Mouse (Mus musculus) adrenal gland (tissue): ENCODE measurements around the gene Scai.
"Not testable (repeated sequence)": the region's sequence is repeated elsewhere in the genome, so short reads cannot be mapped to it uniquely, and the experiment has no call there.

Experiments
- intact Hi-C: fragments of 180-260 bp; cut with DNase I; formaldehyde crosslinking; loops from one replicate; pipeline ENCODE4 v1.15.1; 2025

Gene Scai

DNA sequence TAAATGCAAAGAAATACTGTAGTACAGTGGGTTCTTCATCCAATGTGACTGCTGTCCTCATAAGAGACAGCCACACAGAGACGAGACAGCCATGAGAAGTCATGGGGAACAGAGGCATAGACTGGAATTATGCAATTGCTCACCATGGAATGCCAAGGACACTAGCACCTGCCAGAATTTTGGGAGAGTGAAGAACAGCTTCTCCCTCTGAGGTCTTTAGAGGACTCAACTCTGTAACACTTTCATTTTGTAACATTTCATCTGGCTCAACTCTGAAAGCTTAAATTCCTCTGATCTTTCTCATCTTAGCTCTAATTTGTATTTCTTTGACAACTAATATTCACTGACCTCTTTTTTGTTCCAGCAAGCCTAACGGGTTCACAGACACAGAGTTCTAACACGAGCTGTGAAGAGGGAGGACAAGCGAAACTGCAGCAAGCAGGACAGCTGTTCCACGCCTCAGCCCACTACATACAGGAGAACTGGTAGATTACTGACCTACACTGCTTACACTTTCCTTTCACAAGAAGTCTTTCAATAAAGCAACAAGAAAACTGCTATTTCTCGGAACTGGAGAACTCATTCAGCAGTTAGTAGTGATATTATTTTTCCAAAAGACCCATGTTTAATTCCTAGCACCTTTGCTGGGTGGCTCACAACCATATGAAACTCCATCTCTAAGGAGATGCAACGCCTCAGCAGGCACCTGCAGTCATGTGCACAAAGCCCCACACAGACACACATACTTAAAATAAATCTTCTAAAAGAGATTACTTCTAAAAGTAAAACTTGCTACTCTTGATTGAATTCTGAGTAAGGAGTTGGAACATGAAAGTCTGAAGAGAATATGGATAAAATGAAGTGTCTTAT lies 49.7 kb downstream of the Scai start:
- intact Hi-C loops = no loop called here

DNA sequence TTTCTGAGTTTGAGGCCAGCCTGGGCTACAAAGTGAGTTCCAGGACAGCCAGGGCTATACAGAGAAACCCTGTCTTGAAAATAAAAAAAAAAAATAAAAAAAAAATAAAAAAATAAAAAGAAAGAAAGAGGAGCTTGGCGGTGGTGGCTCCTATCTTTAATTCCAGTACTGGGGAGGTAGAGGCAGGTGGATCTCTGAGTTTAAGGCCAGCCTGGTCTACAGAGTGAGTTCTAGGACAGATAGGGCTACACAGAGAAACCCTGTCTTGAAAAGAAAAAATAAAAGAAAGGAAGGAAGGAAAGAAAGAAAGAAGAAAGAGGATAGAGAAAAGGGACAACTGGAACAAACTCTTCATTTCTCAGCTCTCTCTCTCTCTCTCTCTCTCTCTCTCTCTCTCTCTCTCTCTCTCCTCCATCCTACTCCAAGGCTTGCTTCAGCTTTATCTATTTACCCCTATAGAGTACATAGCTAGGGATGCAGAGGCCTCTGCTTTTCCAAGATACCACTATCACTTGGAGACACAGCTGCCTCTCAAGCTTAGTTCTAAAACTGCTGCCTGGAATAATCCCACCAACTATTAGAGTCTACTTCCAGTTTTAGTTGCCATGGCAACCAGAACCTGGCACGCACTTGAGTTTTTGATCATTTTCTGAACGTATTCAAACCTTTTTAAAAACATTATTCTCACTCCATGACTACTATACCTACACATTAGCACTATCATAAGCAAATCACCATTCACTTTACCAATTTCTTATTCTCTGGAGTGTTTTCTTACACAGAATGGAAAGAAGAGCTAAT lies 60.8 kb downstream of the Scai start:
- intact Hi-C loops = no loop called here

DNA sequence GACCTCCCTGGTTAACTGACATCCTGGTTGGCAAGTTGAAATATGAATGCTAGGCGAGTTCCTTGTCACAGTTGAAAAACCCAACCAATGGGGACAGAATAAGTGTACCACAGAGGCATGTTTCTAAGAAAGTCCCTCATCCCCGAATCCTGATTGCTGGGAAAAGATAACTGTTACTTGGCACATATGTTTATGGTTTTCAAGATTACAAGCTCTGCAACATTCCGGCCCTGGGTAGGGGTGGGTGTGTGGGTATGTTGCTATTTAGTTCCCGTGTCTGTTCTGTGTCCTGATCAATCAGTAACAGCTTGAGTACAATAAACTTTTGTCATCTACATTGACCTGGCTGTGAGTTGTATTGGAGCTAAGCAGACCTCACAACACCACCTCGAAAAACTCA lies 66.4 kb downstream of the Scai start:
- intact Hi-C loops = no loop called here

DNA sequence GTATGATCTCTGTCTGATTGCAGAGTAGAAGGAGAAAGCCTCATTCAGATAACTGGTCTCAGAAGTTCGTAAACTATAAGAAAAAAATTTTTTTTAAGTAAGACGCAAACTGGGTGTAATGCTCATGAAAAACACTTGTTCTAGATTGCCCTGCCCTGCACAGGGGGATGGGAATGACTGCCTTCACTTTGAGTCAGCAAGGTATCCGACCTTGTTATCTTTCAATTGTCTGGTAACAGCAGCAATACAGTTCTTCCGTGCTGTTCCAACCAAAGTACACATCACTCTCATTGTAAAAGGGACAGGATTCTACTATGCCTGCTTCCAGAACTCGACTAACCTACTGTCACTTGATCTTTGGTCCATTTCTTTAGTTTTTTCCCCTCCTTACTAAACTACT lies 69.4 kb downstream of the Scai start:
- intact Hi-C loops = no loop called here

DNA sequence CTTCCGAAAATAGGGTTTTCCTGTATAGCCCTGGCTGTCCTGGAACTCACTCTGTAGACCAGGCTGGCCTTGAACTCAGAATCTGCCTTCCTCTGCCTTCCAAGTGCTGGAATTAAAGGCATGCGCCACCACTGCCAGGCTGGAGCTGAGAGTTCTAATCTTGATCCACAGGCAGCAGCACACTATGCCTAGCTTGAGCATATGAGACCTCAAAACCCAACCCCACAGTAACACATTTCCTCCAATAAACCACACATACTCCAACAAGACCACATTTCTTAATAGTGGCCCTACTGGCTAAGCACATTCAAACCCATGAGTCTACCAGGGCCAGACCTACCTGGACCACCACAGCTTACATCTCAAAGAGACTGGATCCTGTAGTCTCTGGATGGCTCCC lies 74.0 kb downstream of the Scai start:
- intact Hi-C loops = no loop called here

DNA sequence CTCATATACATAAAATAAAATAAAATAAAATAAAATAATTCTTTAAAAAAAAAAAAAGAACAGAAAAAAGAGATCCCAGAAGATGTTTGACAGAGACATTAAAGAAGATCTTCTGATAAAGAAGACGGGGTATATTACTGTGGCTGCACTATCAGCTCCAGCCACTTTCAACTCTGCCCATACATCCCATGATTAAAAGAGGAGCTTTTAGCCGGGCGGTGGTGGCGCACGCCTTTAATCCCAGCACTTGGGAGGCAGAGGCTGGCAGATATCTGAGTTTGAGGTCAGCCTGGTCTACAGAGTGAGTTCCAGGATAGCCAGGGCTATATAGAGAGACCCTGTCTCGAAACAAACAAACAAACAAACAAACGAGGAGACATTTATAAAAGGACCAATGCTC lies 76.4 kb downstream of the Scai start:
- intact Hi-C loops = no loop called here

DNA sequence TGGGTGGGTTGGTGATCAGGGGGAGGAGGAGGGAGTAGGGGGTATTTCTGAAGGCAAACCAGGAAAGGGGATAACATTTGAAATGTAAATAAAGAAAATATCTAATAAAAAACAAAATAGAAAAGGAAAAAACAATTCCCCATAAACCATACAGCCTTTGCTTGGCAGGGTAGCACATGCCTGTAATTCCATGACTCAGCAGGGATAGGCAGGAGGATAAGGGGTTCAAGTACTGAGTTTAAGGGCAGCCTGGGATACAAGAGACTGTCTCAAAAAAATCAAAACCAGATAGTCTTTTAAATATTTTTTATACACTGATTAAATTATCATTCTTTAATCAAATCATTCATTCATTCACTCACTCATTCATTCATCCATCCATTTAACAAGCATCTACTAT lies 80.0 kb downstream of the Scai start:
- intact Hi-C loops = no loop called here

DNA sequence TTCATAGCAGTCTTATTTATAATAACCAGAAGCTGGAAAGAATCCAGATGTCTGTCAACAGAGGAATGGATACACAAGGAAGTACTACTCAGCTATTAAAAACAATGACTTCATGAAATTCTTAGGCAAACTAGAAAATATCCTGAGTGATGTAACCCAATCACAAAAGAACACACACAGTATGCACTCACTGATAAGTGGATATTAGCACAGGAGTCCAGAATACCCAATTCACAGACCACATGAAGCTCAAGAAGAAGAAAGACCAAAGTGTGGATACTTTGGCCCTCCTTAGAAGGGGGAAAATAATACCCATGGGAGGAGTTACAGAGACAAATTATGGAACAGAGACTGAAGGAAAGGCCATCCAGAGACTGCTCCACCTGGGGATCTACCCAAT lies 80.8 kb downstream of the Scai start:
- intact Hi-C loops = not testable (repeated sequence)

DNA sequence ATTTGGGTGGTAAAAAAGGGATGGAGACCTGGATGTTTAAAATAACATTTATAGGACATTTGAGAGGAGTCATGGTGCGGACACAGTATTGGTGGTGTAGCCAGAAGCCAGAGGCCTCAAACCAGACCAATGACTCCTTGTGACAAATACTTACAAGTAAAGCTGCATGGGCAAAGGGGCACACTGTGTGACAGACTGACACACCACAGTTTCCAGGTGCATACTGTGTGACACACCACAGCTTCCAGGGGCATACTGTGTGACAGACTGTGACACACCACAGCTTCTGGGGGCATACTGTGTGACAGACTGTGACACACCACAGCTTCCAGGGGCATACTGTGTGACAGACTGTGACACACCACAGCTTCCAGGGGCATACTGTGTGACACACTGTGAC lies 90.6 kb downstream of the Scai start:
- intact Hi-C loops = not testable (repeated sequence)

DNA sequence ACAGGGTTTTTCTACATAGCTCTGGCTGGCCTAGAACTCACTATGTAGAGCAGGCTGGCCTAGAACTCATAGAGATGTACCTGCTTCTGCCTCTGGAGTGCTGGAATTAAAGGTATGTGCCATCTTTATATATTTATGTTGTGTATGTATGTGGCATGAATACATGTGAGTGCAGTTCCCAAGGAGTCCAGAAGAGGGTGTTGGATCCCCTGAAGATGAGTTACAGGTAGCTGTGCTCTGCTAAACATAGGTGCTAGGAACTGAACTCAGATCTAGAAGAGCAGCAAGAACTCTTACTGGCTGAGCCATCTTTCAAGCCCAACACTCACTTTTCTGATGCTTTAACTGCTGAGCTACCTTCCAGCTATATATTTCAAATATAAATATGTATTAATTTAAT lies 92.5 kb downstream of the Scai start:
- intact Hi-C loops = no loop called here

DNA sequence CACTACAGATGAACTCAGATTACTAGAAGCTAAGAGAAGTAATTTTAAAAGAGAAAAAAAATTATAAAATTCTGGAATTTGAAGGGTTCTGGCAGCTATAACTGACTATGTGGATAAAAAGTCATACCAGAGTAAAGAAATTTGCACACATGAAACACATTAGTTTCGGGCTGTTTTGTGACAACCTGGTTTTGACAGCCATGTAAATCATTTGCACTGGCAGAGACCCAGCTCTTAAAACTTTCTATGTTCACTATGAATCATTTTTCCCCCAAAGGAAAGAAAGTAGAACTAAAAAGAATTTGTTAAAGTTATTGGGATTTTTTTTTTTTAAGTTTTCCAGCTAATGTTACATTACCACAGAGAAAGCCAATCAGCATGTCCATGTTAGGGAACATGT lies 98.6 kb downstream of the Scai start:
- intact Hi-C loops = no loop called here

DNA sequence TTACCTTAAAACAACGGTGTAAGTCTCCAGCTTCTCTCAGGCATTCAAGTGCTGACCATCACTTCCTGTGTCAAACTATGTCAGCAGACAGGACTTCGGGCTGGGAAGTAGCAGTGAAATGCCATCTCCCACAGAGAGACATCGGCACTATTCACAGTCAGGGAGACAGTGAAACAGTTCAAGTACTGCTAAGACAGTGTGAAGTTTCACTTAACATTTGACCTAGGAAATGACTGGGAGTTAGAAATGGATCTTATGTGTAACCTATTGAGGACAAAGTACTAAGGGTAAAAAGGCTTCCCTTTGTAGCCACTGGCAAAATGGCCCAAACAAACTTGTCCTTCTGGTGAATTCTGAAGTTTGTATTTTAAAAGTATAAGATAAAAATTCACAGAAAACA lies 107.8 kb downstream of the Scai start:
- intact Hi-C loops = no loop called here

DNA sequence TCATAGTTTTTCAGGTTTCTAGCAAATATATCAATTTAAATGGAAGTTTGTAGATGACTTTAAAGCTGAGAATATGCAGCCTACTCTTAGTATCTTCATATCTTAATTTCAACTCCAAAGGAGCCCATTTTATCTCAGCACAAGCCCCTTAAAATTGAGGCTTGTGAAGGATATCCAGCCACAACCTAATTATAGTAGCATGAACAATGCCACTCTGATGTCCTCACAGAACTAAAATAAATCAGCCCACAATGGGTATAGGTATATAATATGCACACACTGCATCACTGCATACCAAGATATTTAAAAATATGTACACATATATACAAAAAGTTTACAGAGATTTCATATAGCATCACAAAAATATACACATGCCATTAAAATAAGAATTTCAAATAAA lies 119.9 kb downstream of the Scai start:
- intact Hi-C loops = no loop called here

DNA sequence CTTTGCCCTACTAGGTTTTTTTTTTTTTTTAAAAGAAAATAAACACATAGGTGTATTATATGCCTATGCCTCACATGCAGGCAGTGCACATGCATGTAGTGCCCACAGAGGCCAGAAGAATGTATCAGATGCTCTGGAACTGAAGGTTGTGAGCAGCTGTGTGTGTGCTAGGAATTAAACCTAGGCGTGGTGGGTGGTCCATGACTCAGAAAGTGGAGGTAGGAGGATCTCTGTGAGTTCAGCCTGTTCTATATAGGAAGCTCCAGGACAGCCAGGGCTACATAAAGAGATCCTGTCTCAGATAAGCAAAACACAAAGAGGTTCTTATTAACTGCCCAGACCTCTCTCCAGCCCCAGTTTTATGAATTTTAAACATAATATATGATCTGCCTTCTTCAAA lies 121.4 kb downstream of the Scai start:
- intact Hi-C loops = loop anchor here (5.0 kb wide), 1 partner anchor 123 kb away; the partner anchor contains the start of gene Scai

DNA sequence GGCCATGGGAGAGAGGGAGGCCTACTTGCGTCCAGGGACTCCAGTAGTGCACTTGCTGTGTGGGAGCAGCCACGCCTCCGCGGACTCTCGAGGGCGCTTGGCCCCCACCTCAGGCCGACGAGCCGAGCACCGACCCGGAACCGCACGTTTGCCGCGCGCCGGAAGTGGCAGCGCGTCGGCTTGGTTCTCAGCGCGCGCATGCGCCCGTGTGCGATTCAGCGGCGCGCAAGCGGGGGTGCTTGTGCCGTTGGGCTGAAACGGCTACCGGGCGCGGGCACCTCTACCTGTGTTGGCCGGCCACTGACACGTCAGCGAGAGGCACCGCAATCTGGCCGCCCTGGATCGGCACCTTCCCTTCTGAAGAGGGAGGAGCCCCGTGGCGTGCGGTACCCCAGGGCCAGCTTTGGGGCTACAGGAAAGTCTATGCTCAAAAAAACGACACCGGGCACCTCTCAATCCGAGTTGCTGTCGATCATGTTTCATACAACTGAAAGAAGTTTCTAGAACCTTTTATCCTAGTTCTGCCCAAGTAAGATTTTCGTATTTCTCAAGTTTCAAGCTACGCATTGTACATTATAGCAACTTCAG lies 125.0 kb downstream of the Scai start, which contains the start of gene Golga1:
Gene Golga1, minus strand, starts transcription at position 142 of the 588 bp plus-strand sequence.
- intact Hi-C loops = loop anchor here (5.0 kb wide), 1 partner anchor 127 kb away; the partner anchor contains the start of gene Scai

DNA sequence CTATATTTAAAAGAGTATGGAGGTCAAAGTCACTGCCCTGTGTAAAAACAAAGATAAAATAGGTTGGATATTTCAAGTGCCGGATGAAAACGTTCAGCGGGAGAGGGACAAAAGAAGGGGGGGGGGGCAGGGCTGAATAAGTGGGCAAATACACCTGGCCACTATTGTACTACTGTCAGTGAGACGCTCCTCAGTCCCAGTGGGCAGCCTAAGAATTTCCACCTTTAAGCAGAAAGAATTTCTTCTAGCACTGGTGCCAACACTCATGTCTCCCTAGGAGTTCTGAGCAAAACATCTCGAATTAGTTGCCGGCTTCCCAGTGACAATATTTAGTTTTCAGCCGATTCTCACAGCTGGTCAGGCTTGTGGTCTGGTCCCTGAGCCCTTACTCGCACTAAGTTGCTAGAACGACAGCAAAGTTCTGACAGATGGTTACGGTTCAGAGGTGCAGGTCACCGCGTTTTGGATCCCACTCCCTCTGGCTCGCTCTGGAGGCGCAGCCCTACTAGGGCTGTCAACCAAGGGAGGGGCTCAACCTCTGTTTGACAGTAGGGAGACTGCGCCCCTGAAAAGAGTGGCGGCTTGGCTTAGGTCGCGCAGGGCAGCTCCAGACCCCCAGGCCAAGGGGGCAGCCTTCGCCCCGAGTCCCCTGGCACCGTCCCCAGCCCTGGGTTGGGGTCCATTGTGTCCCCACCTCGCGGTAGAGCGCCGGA lies 125.7 kb downstream of the Scai start:
- intact Hi-C loops = loop anchor here (5.0 kb wide), 1 partner anchor 127 kb away; the partner anchor contains the start of gene Scai

DNA sequence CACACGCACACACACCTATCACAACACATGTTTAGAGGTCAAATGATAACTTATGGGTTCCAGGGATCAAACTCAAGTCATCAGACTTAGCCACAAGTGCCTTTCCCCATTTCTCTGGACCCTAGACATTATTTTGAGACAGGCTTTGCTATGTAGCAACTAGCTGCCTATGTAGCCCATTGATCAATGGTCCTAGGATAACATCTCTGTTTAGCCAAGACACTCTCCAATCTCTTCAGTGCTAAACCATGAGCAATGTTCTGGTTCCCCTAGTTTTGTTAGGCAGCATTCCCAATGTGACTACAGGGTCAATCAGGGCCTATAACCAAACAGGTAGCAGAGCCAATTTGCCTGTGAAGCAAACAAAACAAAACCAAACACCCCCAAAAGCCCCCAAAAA lies 142.0 kb downstream of the Scai start:
- intact Hi-C loops = no loop called here

DNA sequence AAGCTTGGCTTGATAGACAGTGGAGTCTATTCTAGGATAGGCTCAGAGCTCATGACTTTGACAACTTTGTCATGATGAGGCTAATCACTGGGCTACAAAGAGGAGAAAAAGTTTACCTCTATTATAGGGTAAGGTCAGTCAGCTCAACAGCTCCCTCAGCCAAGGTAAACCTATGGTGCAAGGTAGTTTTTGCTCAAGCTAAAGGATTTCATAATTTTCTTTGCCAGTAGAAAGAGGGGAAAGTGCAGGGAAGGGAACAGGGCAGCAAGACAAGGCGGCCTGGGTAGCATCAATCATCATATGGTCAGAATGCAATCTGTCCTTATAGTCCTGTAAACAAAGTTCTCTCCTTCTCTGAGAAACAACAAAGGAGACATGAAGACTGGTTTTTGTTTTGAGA lies 150.3 kb downstream of the Scai start:
- intact Hi-C loops = no loop called here

DNA sequence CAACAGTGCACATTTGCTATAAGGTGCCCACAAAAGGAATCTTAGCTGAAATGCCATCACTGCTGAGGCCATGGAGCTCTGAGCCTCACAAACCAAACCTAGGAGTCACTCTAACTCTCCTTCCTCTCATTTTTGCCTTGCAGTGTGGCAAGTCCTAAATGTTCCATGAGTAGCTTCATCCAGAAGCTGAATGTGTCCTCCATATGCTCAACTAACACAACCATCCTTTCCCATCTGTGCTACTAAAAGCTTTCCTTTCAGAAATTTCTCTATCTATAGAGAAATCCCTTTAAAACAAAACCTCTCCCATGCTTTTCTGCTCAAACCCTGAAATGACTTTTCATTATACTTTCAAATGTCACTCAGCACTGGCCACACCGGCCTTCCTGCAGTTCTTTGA lies 158.9 kb downstream of the Scai start:
- intact Hi-C loops = no loop called here

DNA sequence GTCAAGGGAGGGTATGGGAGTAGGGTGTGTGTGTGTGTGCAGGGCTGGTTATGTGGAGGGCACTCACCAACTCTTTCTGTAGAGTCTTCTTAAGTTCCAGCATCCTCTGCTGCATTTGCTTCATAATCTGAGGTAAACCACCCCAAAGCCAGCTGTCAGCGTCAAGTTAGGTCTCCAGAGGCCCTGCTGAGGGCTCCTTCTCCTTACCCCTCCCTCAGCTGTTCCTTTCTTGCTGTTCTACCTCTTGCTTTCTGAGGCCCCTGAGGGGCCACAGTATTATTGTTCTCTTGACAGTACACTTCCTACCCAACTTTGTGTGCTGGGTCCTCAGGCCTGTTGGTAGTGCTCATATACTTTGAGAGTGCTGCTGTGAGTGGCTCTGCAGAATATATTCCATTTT lies 170.5 kb downstream of the Scai start:
- intact Hi-C loops = no loop called here

DNA sequence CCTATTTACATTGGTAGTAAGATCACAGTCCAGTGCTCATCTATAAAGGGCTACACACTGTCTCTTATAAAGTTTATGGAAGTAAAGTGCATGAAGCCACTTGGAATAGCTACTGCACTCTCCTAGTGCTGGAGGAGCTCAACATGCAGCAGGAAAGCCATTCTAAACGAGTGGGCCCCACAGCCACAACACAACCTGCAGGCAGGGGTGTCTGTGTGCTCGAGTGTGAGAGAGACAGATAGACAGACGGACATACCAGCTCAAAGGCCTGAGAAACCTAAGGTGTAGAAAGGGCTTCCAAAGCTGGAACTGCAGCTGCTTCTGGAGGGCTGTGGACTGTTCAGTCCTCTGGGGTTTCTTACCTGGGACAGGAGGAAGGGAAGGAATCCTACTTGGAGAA lies 174.0 kb downstream of the Scai start:
- intact Hi-C loops = no loop called here
